Mouse (Mus musculus) left cerebral cortex, adult 9 months (tissue): ENCODE results near the gene Naa50.
A peak's percentile ranks its signal among the peaks of the same experiment; 100 is the strongest.

Experiments
- DNase-seq, 2 experiments: peaks; one replicate each; pipeline ENCODE4 v3.0.0; 2022; ENCODE audit warnings: low spot score in 2 of 2

Naa50 gene

DNA sequence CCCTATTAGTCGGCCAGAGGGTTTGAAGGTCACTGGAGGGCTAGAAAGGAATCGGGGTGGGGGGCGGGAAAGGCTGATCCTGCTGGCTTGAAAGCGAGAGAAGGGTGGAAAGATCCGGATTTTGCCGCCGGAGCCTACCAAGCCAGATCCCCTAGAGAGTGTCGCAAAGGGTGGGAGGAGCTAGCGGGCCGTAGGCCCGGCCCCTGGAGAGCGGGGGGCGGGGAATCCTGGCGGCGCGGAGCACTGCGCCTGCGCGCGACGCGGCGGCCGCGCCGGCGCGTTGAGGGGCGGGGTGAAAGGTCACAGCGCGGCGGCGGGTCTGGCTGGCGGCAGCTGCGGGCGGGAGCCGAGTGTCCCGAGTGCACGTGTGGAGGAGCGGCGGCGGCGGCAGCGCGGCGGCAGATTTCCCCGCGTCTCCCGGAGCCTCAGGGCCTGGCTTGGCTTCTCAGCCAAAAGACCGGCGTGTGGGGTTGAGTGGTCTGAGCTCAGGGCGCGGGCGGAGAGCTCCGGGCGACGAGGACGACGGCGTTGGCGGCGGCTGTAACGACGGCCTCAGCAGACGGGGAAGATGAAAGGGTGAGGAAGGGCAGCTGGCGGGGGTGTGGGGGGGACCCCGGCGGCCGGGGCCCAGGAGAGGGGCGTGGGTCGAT is at the start of gene Naa50, which contains the start of gene Atp6v1a:
Gene Naa50 (plus strand): TSS at position 295 of the 650 bp plus-strand sequence.
Gene Atp6v1a (minus strand): TSS at position 170 of the 650 bp plus-strand sequence.
- DNase-seq = peak; percentile 78 to 91

GRCm38 (mm10) chr16:44099377-44099776 is 40.3 kb upstream of the Naa50 start:
- no peak for DNase-seq

DNA sequence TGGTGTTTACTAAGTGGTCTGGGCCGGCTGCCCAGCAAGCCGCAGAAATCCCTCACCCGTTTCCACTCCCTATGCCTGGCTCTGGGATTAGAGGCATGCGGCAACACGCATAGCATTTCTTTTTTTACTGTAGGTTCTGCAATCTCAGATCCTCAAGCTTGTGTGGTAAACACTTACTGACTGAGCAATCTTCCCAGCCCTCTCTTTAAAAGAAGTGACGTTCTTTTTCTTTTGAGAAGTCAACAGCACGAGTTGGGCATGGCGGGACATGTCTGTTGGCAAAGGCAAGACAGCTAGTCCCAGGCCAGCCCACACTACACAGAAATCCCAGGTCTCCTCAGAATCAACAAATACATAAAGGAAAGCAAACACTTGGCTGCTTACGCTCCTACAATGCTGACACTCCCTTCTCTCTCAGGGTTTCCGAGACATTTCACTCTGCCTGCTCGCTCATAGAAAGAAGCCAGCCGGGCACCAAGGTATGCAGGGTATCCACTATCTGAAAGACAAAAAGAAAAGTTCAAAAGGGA is 38.4 kb upstream of the Naa50 start:
- DNase-seq = no peak

DNA sequence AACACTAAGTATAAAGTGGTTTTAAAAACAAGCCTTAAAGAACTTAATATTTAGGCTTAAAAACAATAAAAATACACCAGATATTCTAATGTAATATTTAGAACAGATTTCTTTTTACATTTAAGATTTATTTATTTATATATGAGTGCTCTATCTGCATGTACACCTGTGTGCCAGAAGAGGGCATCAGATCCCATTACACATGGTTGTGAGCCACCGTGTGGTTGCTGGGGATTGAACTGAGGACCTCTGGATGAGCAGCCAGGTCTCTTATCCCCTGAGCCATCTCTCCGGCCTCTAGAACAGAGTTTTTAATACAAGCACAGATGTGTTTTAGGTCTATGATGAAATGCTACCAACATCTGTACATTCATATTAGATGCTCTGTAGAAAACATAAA is 36.7 kb upstream of the Naa50 start:
- DNase-seq = no peak

- DNase-seq = no peak
Observed at GRCm38 (mm10) chr16:44103806-44104766, 35.5 kb upstream of the Naa50 start.

DNA sequence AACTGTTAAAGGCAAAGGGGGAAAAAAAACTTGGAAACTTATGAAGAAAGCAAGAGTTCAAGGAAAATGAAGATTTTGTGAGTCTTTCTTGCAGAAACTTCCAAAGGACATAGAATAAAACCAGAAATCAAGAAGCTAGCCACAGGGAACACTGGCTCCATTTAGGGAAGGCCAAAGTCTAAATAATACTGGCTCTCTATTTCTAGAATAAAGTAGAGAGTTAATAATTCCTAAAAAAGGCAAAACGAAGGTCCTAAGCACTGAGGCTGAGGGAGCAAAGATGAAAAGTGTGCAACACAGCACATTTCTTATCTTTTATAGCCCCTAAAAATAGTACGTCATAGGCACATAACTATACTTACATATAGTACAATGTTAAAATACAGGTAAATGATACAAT is 34.4 kb upstream of the Naa50 start:
- DNase-seq = no peak

- peak in 1 of 2 experiments; percentile 32 for DNase-seq
Observed at GRCm38 (mm10) chr16:44109002-44109401, 30.6 kb upstream of the Naa50 start.

- no peak for DNase-seq
Observed at GRCm38 (mm10) chr16:44119753-44120501, 19.7 kb upstream of the Naa50 start.

- DNase-seq = no peak
Observed at GRCm38 (mm10) chr16:44122122-44122521, 17.5 kb upstream of the Naa50 start.

DNA sequence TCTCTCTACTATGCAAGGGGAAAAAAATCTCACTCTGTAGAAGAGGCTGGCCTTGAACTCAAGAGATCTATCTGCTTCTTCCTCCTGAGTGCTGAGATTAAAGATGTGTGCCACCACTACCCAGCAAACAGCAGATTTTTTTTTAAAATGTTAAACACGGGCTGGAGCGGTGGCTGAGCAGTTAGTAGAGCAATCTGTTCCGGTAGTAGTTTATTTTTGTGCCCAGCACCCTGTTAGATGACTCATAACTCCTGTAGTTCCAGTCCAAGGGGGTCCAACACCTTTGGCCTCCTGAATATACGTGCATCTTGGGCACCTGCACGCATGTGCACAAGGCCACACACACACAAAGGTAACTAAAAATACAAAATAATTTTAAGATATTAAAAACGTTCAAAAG is 17.1 kb upstream of the Naa50 start:
- no peak for DNase-seq

DNA sequence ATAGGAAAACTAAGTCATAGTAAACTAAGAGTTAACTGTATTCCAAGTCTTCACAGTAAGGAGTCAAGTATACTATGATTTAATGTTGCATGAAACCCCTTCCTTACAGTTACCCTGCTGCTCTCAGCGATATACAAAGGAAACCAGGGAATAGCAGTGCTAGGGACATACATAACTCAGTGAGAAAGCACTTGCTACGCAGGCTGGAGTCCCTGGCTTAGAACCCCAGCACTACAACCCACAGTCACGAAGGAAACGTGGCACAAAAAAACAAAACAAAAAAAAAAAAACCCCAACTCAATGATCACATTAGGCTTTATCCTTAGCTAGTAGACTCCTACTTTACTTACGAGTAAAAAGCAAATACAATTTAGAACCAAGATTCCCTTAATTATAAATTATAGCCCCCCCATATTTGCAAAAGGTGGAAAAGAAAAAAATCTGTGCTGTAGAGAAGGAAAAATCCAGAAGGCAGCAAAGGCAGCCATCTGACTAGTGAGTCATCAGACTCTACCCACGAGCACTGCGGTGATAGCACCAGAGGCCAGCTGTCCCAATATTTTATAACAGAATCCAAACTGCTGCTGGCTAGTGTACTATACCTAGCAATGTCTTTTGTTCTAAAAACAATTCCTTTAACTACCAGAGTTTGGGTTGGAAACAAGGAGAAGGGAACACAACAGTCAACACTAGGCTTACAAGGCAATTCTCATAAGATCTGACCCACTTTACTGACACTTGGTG is 16.5 kb upstream of the Naa50 start:
- peak in 1 of 2 experiments; percentile 76 for DNase-seq

DNA sequence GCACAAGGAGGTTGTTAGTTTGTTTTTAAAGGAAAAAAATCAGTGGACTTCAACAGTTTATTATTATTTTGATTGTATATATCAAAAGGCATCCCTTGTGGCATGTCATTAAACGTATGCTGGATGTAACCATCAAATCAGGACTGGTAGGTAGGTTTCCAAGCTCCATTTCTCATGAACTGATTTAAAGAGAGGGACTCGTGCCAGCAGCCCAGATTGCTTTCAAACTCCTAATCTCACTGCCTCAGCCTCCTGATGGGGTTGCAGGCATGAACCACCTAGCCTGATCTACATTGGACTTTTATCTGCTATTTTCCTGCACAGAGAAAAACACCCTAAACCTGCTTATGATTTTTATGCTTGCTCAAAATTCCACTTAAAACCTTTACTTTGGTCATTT is 15.8 kb upstream of the Naa50 start:
- no peak for DNase-seq

- DNase-seq = no peak
Observed at GRCm38 (mm10) chr16:44124713-44125112, 14.9 kb upstream of the Naa50 start.

- no peak for DNase-seq
Observed at GRCm38 (mm10) chr16:44125436-44125835, 14.2 kb upstream of the Naa50 start.

- no peak for DNase-seq
Observed at GRCm38 (mm10) chr16:44126437-44126836, 13.2 kb upstream of the Naa50 start.

- no peak for DNase-seq
Observed at GRCm38 (mm10) chr16:44132300-44132699, 7.3 kb upstream of the Naa50 start.

GRCm38 (mm10) chr16:44133187-44133586 is 6.4 kb upstream of the Naa50 start:
- DNase-seq = no peak

- DNase-seq = no peak
Observed at GRCm38 (mm10) chr16:44136511-44137021, 3.1 kb upstream of the Naa50 start.

DNA sequence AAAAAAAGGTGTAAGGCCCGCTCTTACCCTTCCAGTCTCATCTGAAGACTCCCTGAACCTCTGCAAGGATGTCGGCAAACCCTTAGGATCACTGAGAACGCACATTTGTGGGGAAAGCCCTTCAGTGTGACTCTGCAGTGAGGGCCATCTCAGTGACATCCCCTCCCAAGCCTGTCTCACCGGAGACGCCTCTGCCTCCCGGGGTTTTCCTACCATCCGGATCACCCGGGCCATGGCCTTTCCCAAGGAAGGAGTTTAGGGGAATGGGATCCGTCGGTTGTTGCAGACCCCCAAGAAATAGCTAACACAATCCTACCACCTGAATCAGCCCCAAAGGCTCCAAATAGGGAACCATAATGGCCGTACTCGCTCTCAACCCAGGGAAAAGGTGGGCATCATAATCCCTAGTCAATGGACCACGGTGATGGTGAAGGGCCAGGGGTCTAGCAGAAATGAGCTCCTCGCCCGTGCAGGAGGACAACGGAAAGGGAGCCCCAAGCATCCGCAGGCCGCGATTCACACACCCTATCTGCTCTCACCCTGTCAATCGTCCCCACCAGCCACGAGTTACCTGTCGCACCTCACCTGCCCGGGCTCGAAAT is 1.2 kb upstream of the Naa50 start:
- no peak for DNase-seq

DNA sequence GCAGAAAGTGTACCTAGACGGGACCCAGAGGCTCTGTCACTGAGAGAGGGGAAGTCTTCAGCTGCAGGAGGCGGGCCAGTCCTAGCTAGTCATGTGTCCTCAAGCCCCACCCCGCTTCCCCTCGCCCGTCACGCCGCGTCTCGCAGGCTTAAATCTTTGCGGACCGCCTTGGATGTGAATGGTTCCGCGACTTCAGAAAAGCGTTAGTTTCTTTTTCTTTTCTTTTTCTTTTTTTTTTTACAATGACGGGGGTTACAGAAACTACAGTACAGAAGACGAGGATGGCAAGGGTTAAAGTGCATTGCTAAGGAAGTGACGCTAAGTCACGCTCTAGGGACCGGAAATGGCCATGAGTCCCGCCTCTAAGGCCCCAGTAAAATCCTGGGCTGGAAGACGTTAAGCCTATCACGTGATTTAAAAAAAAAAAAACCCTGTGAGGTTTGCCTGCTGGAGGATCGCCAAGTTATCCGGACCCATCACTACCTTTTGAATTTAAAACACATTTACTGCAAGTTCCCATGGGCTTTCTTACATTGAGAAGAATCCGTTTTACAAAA is 573 bp upstream of the Naa50 start:
- peak; percentile 86 to 87 for DNase-seq
